Mouse (Mus musculus) brown adipose tissue, adult 24 weeks (tissue): ENCODE results near the gene Sugp2. TPM values are rescaled to one million over a fixed set of nuclear protein-coding genes. Genes with fewer than 3 reads are reported as not detected.

Source experiments
- H3K27ac ChIP-seq: fragments of 200-500 bp; replicated peaks from 2 replicates; pipeline ENCODE4 v1.5.1; 2012; ENCODE audit warnings: low read depth, mild to moderate bottlenecking, low read length
- H3K4me1 ChIP-seq: fragments of 200-500 bp; 2 replicates; pipeline ENCODE4 v1.6.1; 2012; ENCODE audit warnings: low read length, mixed read lengths; ENCODE audit not compliant: control insufficient read depth, insufficient read depth, insufficient read length
- H3K4me3 ChIP-seq: fragments of 200-500 bp; 2 replicates; pipeline ENCODE4 v1.5.1; 2012; ENCODE audit warnings: low read depth, mild to moderate bottlenecking, low read length, moderate library complexity; ENCODE audit not compliant: insufficient read depth
- polyA plus RNA-seq: library from polyadenylated mRNA; stranded (reverse); fragments of >200 nt; gene quantifications from 2 replicates; pipeline ENCODE4 v1.2.4, GENCODE M21; 2012; ENCODE audit not compliant: missing spikeins, insufficient read depth, insufficient read length

Gene Sugp2
- polyA plus RNA-seq, 1 experiment = 5.9 TPM

DNA sequence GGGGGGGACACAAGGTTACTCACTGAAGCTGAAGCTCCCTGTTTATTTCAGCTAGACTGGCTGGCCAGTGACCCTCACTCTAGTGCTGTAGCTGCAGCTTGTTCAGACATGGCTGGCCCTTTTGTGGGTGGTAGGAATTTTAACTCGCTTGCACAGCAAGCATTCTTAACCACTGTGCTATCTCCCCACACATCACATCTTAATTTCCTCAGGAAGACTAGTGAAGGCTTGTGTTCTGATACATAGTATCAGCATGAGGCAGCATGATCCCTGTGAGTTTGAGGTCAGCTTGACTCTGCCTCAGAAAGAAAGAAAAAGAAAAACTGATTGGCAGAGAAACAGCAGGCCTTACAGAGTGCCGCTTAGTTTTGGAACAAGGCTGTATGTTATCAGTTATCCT lies 3.8 kb downstream of the Sugp2 start:
- H3K27ac ChIP-seq = no peak overlapping the region
- H3K4me1 ChIP-seq = no peaks in the 10 kb centered on the region
- no peak overlapping the region for H3K4me3 ChIP-seq

DNA sequence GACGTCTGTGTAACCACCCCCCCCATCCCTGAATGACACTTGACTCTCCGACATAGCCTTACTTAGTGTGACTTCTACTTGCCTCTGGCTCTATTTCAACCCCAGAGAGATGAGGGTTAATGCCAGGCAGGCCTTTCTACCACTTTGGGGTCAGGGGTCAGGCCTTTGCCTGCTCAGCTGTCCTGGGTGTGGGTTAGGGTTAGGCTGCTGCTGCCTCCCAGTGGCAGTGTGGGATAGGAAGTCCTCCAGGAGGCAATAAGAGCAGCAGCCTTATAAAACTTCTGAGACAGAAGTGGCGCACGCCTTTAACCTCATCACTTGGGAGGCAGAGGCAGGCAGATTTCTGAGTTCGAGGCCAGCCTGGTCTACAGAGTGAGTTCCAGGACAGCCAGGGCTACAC lies 6.6 kb downstream of the Sugp2 start:
- no peak overlapping the region for H3K27ac ChIP-seq
- H3K4me3 ChIP-seq = no peak overlapping the region
- H3K4me1 ChIP-seq = no peaks in the 10 kb centered on the region

DNA sequence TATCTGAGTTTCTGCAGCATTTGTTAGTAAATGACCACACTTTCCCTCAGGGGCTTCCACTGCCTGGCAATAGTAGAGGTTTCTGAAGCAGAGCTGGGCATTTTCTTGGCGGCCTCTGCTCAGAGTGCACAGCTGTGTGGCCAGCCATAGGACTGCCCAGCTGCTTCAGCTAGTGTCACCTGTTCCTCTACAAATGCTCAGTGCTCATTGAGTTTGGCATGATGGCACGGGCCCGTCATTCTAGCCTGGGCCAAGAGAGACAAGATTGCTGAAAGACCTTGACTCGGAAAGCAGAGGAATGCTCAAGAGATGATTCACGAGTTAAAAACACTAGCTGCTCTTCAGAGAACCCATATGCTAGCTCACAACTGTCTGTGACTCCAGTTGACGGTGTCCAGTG lies 12.6 kb downstream of the Sugp2 start:
- Histone ChIP-seq H3K27ac (no peak overlapping the region), H3K4me1 (no peaks in the 10 kb centered on the region), H3K4me3 (no peak overlapping the region)

DNA sequence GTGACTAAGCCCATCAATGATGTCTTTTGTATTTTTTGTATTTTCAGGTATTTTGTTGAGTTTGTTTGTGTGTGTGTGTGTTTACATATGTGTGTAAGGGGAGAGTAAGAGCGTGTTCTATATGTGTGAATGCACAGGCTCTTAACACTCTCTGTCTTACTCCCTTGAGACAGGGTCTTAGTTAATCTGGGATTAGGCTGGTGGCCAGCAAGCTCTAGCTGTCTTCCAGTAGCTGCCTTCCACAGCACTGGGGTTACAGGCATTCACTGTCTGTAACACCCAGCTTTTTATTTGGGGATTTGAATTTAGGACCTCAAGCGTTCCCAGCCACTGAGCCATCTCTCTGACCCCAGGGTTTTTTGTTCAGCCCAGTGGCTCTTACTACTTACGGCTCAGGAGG lies 13.8 kb downstream of the Sugp2 start:
- Histone ChIP-seq H3K4me1 (no peaks in the 10 kb centered on the region), H3K4me3 (no peak overlapping the region), H3K27ac (no peak overlapping the region)

DNA sequence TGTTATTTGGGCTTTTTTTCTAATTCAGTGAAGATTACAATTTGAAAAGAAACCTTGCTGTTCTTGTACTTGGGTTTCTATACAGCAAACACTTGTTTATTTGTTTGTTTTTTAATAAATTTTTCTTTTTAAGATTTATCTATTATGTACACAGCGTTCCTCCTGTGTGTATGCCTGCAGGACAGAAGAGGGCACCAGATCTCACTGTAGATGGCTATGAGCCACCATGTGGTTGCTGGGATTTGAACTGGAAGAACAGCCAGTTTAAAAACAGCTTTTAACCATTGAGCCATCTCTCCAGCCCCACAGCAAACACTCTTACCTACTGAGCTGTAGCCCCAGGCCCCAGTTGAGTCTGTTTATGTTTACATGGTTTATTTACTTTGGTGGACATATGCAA lies 20.6 kb downstream of the Sugp2 start:
- H3K27ac ChIP-seq = no peak overlapping the region
- H3K4me3 ChIP-seq = no peak overlapping the region
- H3K4me1 ChIP-seq = no peaks in the 10 kb centered on the region

DNA sequence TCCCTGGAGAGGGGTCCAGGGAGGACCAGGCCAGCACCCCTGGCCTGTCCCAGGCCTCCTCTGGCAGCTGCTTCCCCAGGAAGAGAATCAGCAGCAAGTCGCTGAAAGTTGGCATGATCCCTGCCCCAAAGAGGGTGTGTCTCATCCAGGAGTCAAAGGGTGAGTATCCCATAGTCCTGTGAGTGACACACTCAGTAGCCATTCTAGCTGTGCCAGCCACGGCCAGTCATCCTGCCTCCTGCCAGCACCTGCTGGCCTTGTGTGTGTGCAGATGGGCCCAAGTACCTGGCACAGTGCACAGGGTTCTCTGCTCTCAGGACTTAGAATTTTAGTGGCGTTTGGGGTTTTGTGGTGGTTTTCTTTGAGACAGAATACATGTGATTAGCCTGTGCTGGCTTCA lies 23.4 kb downstream of the Sugp2 start:
- Histone ChIP-seq H3K4me1 (no peaks in the 10 kb centered on the region), H3K4me3 (no peak overlapping the region), H3K27ac (no peak overlapping the region)

DNA sequence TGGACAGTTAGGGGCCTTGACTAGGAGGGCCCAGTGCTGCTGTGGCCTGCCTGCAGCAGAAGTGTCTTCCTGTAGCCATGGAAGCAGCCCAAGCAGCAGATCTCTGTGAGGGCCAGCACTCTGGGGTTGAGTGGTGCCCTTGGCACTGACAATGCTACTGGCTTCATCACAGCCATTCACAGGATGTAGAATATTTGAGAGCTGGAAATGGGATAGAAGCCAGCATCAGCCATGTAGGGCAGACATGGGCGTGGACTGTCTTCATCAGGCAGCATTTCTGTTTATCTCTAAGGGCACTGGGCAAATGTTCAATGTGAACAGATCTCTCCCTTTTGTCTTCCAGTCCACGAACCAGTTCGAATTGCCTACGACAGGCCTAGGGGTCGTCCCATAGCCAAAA lies 24.6 kb downstream of the Sugp2 start:
- no peak overlapping the region for H3K4me3 ChIP-seq
- H3K4me1 ChIP-seq = no peaks in the 10 kb centered on the region
- H3K27ac ChIP-seq = no peak overlapping the region

DNA sequence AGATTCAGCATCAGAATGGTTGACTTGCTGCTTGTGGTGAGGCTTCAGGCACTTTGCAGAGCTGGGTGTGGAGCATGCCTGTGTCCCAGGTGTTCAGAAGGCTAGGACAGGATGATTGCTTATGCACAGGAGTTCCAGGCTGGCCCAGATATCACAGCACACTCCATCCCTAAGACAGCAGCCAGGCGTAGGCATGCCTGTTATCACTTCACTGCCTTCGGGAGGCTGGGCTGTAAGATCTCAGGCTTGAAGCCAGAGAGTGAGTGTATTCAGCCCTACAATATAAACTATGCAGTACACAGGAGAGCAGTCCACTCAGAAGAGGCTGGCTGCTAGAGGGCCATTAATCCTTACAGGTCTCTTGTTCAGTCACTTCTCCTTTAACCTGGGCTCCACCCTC lies 25.0 kb downstream of the Sugp2 start:
- Histone ChIP-seq H3K4me3 (no peak overlapping the region), H3K27ac (no peak overlapping the region), H3K4me1 (no peaks in the 10 kb centered on the region)

DNA sequence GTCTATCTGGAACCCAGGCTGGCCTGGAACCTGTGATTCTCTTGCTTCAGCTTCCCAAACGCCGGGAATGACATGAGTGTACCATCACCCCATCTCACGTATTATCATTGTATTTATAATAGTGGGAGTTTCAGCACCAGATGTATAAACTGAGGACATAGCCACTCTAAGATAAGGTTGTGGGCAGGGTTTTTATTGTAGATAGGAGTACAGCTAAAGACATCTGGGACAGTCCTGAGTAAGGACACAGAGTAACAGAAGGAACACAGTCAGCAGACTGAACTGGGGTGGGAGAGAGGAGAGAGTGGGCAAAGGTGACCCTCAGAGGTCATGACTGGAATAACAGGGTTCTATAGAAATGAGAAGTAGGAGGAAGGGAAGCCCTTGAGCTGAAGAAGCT lies 33.6 kb downstream of the Sugp2 start:
- Histone ChIP-seq H3K27ac (no peak overlapping the region), H3K4me1 (peaks cover 4% of the 10 kb centered on the region; the same call in 1 of the 2 replicates), H3K4me3 (no peak overlapping the region)

DNA sequence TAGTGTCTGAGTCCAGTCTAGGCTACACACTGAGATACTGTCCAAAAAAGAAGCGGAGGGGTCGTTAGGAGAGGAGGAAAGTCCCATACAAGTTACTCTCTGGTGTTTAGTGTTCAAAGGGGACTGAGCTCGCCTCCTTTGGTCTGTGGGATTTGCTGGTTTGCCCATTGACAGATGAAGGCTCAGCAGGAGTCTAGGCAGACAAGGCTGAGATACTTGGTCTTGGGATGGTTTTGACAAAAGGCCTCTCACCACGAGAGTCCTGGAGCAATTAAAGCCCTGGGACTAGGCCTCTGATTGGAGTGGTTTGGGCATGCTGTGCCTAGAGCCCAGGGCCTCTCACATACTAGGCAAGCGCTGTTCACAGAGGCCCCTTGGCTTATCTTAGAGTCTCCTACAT lies 34.3 kb downstream of the Sugp2 start:
- H3K4me1 ChIP-seq = peaks cover 10% of the 10 kb centered on the region; the same call in 1 of the 2 replicates
- no peak overlapping the region for H3K4me3 ChIP-seq
- H3K27ac ChIP-seq = no peak overlapping the region

DNA sequence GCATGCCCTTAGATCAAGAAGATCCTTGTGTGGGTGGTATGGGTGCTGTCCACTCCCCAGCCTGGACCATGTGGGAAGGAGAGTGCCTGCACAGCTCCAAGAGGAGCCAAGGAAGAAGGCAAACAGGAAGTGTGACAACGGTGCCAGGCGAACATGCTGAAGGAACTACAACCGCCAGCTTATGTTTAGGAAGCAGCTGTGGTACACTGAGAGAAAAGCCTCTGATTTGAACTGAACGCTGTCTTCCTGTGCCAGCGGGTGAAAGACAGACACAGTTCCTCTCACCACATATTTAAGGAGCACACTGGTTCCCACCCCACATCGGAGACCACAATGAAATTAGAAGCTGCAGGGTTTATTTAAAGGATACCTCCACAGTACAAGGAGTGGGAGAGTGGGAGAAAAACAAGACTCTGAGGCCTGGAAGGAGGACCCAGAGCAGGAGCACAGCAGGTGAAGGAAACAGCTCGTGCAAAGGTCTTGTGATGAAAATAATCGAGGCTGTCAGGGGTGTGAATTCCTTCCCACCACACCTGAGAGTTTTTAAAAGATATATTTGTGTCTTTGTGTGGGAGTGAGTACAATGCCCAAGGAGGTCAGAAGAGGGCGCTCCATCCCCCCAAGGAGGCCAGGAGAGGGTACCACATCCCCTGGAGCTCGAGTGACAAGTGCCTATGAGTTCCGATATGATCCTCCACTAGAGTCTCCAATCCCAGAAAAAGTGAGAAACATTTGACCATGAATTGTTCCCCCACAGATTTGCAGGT lies 35.0 kb downstream of the Sugp2 start:
- H3K4me1 ChIP-seq = peaks cover 12% of the 10 kb centered on the region; the same call in 1 of the 2 replicates
- no peak overlapping the region for H3K27ac ChIP-seq
- H3K4me3 ChIP-seq = no peak overlapping the region

DNA sequence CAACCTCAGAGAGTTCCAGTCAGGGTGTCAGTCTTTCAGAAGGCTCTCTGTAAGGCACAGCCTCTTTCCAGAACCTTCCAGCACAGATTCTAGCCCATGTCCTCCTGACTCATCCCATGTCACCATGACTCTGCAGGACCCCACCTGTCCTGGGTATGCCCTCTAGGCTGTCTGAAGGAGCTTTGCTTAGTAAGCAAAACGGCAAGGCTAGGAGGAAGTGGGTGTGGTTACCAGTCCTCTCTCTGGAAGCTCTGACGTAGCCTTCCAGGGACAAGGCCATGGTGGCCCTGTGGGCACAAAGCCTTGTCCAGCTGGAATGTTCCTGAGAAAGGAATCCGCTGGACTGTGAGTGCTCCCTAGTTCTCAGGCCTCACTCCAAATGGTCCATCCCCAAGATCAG lies 38.9 kb downstream of the Sugp2 start:
- Histone ChIP-seq H3K27ac (0 out of 2 replicates have a peak overlapping the region, but pooled peaks have one; percentile 22), H3K4me1 (peaks cover 23% of the 10 kb centered on the region), H3K4me3 (no peak overlapping the region)

DNA sequence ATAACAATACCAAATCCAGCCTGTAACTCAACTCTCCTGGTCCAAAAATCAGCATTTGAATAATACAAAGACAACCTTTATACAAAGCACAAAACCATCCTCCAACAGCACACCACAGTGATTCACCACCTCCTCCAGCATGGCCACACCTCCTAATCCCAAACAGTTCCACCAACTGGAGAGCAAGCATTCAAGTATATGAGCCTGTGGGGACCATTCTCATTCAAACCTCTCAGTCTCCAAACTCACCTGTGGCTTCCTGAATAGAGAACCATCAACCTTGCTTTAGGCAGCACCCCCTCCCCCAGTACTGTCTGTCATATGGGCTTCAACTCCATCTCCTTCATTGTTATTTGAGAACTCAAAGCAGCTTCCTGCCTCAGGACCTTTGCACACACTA lies 40.3 kb downstream of the Sugp2 start:
- Histone ChIP-seq H3K4me1 (peaks cover 23% of the 10 kb centered on the region), H3K4me3 (no peak overlapping the region), H3K27ac (no peak overlapping the region)

DNA sequence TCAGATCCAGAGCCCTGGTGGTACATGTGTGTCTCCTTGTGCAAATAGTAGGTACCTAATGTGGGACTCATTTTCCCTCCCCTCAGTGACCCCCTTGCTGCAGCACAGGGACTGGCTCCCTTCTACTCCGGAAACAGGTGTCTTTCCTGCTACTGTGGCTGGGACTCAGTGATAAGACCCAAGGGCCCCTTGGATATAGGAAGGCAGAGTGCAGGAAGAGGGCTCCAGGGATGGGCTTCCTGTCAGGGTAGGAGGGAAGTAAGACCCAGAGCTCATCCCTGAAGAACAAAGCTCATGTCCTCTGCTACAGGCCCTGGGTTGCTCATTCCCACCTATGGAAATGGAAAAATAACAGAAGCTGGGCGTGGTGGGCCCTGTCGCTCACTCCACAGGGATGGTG lies 42.5 kb downstream of the Sugp2 start:
- Histone ChIP-seq H3K4me1 (peaks cover 23% of the 10 kb centered on the region), H3K4me3 (no peak overlapping the region), H3K27ac (peak overlapping the region; percentile 63)

DNA sequence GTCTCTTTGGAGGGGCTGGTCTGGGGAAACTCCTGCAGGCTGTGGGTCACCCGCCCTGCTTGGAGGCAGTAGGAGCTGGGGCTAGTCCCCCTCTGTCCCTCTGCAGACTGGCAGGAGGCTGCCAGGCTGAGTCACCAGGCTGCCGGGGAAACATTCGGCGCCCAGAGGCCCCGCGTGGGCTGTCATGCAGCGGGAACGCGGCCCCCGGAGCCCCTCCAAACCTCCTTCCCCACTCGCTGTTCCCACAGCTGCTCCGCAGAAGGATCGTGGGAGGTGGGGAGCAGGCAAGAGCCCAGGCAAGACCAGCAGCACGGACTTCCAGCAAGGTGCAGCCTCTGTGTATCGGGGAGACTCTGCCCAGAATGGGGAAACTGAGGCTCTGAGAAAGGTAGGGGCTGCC lies 44.1 kb downstream of the Sugp2 start:
- Histone ChIP-seq H3K27ac (no peak overlapping the region), H3K4me1 (peaks cover 14% of the 10 kb centered on the region; the same call in 1 of the 2 replicates), H3K4me3 (no peak overlapping the region)

DNA sequence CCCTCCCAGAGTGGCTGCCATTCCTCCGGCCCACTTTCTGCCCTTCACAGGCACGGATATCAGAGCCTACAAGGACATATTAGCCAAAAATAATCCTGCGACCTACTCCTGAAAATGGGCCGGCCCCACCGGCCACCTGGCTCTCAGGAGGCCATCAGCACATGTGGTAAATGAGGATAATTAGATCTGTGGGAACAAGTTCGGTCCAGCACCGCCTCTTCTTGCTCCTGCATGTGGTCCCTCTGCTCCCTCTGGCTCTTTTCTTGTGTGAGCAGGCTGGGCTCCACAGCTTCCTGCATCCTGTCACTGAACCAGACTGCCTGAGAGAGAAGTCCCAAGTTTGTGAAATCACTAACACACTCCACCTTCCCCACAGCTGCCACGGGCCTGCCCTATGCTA lies 45.2 kb downstream of the Sugp2 start:
- H3K4me3 ChIP-seq = no peak overlapping the region
- peak overlapping the region; percentile 69 for H3K27ac ChIP-seq
- peaks cover 10% of the 10 kb centered on the region; the same call in 1 of the 2 replicates for H3K4me1 ChIP-seq
